Mouse (Mus musculus): Measurements from ENCODE around the gene Pard3.

The Pard3 gene

DNA sequence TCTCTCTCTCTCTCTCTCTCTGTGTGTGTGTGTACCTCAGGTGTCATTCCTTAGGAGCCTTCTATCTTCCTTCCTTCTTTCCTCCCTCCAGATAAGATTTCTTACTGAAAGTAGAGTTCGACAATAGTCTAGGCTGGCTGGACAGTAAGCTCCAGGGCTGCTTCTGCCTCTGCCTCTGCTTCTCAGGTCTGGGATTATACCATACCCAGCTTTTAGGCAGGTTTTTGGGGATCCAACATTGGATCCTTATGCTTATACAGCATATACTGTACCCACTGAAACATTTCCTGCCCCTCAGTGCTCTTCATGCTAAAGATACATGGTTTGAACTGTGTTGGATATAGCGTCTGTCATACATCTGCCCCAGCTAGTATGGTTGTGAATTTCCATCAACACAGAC lies 536.9 kb downstream of the Pard3 start:
- DNase-seq (ENCODE audit: low read depth, low spot score) = no peak

DNA sequence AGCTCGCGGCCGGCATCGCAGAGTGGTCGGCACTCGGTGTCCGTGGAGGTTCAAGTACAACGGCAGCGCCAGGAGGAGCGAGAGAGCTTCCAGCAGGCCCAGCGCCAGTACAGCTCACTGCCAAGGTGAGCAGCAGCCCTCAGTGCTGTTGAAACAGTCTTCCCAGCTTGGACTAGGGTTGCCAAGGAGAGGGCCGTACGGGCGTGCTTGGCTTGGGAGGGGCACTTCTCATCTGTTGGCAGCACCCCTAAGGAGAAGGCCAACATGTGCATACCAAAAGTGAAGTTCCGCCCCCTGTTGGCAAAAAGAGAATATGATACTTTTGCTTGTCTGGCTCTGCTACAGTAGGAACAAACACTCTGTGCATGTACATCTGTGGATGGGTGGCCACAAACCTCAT lies 539.4 kb downstream of the Pard3 start:
- DNase-seq (ENCODE audit: low read depth, low spot score) = no peak

DNA sequence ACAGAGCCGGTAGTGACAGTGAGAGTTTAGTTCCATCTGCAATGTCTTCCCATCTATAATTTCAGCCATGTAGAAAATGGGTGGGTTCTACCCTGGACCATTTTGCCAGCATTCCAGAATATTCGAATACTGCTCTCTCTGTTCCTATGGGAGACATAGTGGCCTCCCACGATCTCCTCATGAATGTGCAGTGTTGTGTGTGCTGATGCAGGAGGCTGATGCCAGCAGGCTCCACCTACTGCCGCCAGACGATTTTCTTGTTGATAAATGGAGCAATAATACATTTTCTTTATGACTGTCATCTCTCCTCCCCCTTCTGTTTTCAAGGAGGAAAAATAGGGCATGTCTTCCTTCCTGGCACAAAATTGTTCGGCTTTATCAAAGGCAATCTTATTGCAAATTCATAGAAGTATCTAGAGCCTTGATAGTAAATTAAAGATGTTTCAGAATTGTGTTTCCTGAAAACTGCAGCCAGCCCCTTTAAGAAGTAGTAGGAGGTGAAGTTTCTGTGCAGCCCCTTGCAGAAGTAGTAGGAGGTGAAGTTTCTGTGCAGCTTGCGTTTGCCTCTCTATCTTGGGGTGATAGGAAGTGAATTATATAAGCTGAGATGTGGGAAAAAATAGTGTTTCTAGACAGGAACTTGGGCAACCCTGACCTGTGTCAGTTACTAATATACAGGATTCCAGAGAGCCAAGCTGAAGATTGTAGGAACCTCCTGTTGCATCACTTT lies 545.0 kb downstream of the Pard3 start:
- DNase-seq (ENCODE audit: low read depth, low spot score) = no peak

- no peak for DNase-seq (ENCODE audit: low read depth, low spot score)
These were observed 545.6 kb downstream of the Pard3 start for GRCm38 (mm10) chr8:127609316-127609715.

- no peak for DNase-seq (ENCODE audit: low read depth, low spot score)
These were observed 550.5 kb downstream of the Pard3 start for GRCm38 (mm10) chr8:127614206-127614605.

DNA sequence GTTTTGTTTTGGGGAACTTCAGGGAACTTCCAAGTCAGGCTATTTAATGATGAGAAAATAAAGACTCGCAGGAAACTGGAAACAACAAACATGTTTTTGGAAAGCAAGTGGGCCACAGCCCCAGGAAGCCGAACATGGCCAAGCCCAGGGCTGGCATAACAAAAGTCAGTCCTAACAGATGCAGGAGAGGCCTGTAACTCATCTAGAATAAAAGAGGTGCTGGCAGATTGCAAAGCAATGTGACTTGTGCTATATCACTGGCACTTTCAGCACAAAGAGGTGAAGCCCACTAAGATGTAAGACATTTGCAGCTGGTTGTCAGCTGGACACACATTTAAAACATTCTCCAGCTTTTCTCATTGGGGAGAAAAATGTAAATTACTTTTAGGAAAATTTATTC lies 553.0 kb downstream of the Pard3 start:
- DNase-seq (ENCODE audit: low read depth, low spot score) = no peak

DNA sequence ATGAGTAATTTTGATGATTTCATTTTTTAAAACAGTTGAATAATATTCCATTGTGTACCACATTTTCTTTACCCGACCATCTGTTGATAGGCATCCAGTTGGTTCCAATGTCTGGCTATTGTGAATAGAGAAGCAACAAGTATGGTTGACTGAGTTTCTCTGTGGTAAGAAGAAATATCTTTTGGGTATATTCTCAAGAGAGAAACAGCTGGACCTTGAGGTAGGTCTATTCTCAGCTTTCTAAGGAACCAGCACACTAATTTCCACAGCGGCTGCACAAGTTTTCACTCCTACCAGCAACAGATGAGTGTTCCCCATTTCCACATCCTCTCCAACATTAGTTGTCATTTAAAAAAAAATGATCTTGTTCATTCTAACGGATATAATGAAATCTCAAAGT lies 558.4 kb downstream of the Pard3 start:
- no peak for DNase-seq (ENCODE audit: low read depth, low spot score)

DNA sequence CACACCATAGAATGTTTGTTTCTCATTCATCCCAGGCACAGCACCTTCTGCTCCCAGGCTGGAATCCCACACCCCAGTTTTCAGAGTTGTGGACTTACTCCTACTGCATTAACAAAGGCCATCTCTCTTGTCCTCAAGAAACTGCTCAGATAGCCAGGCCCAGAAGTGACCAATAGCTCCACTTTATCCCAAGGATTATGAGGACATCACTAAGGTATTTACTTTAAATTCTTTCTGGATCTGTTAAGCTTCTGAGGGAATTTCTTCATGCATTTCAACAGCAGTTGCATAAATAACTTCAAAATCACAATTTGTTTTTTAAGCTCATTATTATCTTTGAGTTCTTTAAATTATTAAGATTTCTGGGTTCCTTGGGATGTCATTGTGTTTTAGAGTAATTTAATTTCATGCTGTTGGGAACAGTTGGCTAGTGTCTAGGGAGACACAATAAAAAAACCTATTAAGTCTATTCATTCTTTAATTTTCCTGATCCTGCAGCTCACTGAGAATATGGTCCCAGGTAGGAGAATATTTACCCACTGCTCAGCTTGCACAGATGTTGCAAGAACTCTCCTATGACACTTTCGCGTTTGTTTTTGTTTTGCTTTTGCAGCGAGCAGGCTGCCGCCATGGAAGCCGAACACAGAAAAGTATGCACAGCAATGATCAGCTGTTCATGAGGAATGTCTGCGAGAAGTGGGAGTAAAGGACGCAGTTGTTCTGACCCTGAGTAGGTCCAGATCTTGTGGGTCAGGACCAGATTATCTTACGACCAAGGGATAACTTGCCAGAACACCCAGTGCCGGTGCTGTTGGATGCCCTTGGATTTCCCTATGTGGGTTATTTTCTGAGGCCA lies 574.8 kb downstream of the Pard3 start:
- DNase-seq (ENCODE audit: low read depth, low spot score) = no peak

- DNase-seq (ENCODE audit: low read depth, low spot score) = no peak
These were observed 575.4 kb downstream of the Pard3 start for GRCm38 (mm10) chr8:127639088-127639453.

- no peak for DNase-seq (ENCODE audit: low read depth, low spot score)
These were observed 591.9 kb downstream of the Pard3 start for GRCm38 (mm10) chr8:127655559-127655958.
